Mouse (Mus musculus) liver, embryonic 18 days (tissue): ENCODE measurements around the gene Odr4. TPM values are rescaled to one million over a fixed set of nuclear protein-coding genes. Genes with fewer than 3 reads are reported as not detected.

Experiments used
- polyA plus RNA-seq: library from polyadenylated mRNA; depleted of rRNA; stranded (reverse); fragments of >200 nt; gene quantifications from 2 replicates; pipeline ENCODE4 v1.2.3, GENCODE M21; 2012; rRNA removed

Gene Odr4
- polyA plus RNA-seq: 10.7 and 12.1 TPM in 2 replicates

DNA sequence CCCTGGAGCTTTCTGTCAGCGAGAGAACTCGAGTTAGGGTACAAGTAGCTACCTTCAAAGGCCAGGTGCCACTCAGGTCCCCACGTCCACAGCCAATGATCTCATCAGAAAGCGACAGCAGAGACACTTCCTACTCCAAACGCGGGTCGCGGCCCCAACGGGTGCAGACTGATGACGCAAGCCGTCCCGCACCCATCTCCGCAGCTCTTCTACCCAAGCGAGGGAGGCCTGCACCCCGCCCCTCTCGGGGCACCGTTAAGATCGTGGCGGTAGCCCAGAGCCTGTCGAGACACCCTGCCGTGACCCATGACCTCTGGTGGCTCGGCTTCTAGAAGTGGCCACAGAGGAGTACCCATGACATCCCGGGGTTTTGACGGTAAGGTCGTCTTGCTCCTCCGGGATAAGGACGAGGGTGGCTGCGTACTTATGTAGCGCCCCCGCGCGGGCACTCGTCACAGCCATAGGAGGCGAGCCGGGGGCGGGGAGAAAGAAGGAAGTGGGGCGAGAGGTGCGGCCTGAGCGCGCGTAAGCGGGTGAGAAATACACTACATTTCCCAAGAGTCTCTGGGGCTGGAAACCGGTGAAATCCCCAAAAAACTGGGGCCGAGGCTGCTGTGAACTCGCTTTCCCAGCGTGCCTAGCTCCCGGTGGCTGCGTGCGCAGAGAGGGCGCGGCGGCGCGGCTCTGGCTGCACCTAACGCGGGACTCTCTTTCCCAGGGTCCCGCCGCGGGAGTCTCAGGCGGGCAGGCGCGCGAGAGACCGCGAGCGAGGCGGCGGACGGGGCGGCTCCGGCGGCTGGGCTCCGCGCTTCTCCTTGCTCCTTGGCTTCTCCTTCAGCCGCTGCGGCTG, at the start of gene Odr4, which contains the start of gene Tpr:
Gene Odr4, minus strand, starts transcription at position 443 of the 850 bp plus-strand sequence.
Gene Tpr, plus strand, starts transcription at position 201 of the 850 bp plus-strand sequence.

DNA sequence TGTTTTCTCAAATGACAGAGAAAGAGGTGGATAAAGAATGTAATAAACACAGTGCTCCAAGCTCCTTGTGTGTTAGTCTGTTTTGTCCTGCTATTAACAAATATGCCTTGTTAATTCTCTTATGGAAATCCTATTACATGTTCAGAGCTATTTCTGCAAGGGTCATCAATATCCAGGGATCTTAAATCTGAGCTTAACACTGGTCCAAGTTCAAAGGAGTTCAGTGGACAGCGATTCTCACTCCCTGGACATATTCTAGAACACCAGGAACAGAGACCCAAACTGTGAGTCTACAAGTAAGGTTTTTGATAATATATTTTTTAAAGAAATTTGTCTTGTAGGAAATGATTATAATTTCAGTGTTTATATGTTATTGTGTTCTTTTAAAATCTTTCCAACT, 73.7 kb downstream of the Odr4 start, which contains the start of gene Pdc:
Gene Pdc, plus strand, starts transcription at position 213 of the 400 bp plus-strand sequence.

Other genes with a start within 250 kb of the Odr4 start
- gene Pdc, start 73.7 kb downstream of the Odr4 start, polyA plus RNA-seq: not detected in 2 replicates
- gene Tpr, start 242 bp downstream of the Odr4 start, polyA plus RNA-seq: 40.5 and 48.8 TPM in 2 replicates
- 0.08 and 0.09 TPM in 2 replicates for gene Prg4, start 73.1 kb upstream of the Odr4 start, polyA plus RNA-seq